Comparison of ENCODE assay signal across 8 mouse cellular contexts in the genomic region with DNA sequence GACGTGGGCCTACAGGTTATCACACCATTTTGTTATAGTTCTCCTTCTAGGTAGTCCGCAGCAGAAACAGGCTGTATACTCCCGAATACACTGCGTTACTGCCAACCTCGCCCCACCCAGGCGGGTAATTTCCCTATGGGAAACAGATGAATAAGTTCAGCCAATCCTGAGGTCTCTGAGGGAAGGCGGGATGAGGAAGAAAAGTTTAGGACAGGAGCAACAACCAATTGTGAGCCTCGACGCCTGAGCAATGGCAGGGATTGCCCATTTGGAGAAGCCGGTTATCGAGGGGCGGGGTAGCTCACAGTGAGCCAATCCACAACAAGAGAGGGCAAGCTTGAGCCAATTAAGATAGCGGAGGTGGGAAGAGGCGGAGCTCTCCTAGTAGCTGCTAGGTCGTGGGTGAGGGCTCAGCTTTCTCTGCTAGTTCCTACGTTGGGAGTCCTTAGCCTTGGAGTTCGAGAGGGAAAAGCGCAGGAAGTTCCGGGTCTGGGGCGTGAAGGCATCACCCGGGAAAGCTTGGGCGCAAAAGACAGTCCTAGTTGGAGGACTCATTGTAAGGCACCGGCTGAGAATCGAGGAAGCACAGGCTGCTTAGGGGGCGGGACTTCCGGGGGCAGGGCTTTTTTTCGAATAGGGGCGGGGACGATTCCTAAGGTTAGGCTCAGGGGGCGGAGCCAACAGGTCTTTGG. TPM values are rescaled to one million over a fixed set of nuclear protein-coding genes. Genes with fewer than 3 reads are reported as not detected.
A peak's percentile ranks its signal among the peaks of the same experiment; 100 is the strongest.
DNase-seq lines count a peak whose midpoint lies in the region; ATAC-seq lines count a peak whose summit lies in the region.

Gene Zbtb3, plus strand, starts transcription at position 426 of the 692 bp plus-strand sequence.

- peak; percentile 97 to 98 for DNase-seq in adrenal gland, adult (ENCODE audit: inconsistent age in 2 of 2, low spot score in 1 of 2)
- peak; percentile 99 for DNase-seq in embryo, embryonic 10.5 days (ENCODE audit: low spot score)
- peak; percentile 92 for DNase-seq in gastrocnemius, postnatal 14 days
- DNase-seq in left cerebral cortex, postnatal 10 days (ENCODE audit: extremely low spot score in 1 of 2, low spot score in 2 of 2): peak; percentile 97 to 98
- peak; percentile 95 for DNase-seq in right cerebral cortex, postnatal 25 days
- peak; percentile 92 to 93 for DNase-seq in urinary bladder, postnatal 4 days (ENCODE audit: low spot score in 2 of 2)

- ATAC-seq in inflammation-experienced regulatory T-cells, adult 6 months: peak; percentile 90
- ATAC-seq in megakaryocyte-erythroid progenitor cell, adult 5-6 weeks (replicated peaks; ENCODE audit: low FRiP score, low TSS enrichment, poor library complexity, severe bottlenecking): peak; percentile 95

- intact Hi-C loops in gastrocnemius, postnatal 14 days (cut with DNase I; ENCODE audit: low total_unique reads): no loop called here
- intact Hi-C loops in left cerebral cortex, postnatal 10 days (cut with DNase I): no loop called here

RNA-seq across cellular contexts. Expression of gene Zbtb3, which starts in this region (rescaled TPM):
- 1 to 10 TPM in 1 of 2 experiments, under 1 TPM in 1; 0.62 to 1.5 TPM for total RNA-seq in gastrocnemius, postnatal 14 days (2021)
- 1 to 10 TPM; 2.1 to 3.0 (median 2.7) TPM for polyA plus RNA-seq in inflammation-experienced regulatory T-cells, adult 6 months (2017; shearing (Covaris generic))
- total RNA-seq in left cerebral cortex, postnatal 10 days (2021): 1 to 10 TPM; 4.5 to 5.5 TPM
- total RNA-seq in megakaryocyte-erythroid progenitor cell, adult 5-6 weeks (2014; fragmentation: Nextera tagmentation): 1.4 and 1.9 TPM in 2 replicates
- total RNA-seq in megakaryocyte-erythroid progenitor cell, adult 5-6 weeks (2017): 0.91 and 1.6 TPM in 2 replicates

Comparison
In these comparisons a context has a peak if more than half of its experiments do, and no peak if none do; other contexts are left out.
1. Peak in every context shown above with its lines: DNase-seq and ATAC-seq.